Mouse (Mus musculus) heart, adult 2 months (tissue): Measurements from ENCODE around the gene Srd5a1.

Source experiments
- CTCF ChIP-seq: fragments of 200-600 bp; IDR thresholded peaks from 2 replicates; pipeline ENCODE4 v1.8.1; 2022; ENCODE audit warnings: antibody characterized with exemption, mild to moderate bottlenecking, moderate library complexity
- POLR2A ChIP-seq: fragments of 200-500 bp; IDR thresholded peaks from 2 replicates; pipeline ENCODE4 v1.6.1; 2011; ENCODE audit warnings: mild to moderate bottlenecking, low read depth, low read length, control low read depth; ENCODE audit not compliant: insufficient read depth

DNA sequence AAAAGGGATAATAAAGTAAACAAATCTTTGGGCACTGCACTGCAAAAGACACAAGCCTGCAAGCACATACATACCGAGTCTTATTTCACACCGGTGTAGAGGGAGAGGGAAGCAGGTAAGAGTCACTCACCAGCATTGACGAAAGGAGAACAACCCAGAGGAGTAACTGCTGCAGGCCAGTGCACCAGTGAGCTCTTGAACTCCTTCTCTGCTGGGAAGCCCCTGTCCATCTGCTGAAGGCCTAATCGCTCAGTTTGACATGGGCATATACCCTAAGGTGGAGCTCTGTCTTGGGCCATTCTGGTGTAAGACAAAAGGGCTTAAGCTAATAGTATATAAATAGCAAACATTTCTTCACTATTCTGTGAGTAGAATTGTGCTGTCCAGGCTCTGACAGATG lies 28.9 kb upstream of the Srd5a1 start:
- TF ChIP-seq POLR2A: no peak
- TF ChIP-seq CTCF: no peak
